Mouse (Mus musculus) liver, embryonic 16.5 days (tissue): ENCODE data around the gene Olfr49. TPM values are rescaled to one million over a fixed set of nuclear protein-coding genes. Genes with fewer than 3 reads are reported as not detected.

Experiments used
- ATAC-seq: fragments of 200-750 bp; cut with Nextera tagmentation; 2 replicates; pipeline ENCODE4 v1.8.0; 2017; ENCODE audit warnings: low read depth, mild to moderate bottlenecking, moderate number of reproducible peaks, moderate library complexity
- H3K27ac ChIP-seq: fragments of 300-500 bp; sonication (generic); 2 replicates; pipeline ENCODE4 v1.5.1; 2014; ENCODE audit warnings: mild to moderate bottlenecking, low read length
- H3K27me3 ChIP-seq: fragments of 300-500 bp; sonication (generic); 2 replicates; pipeline ENCODE4 v1.6.1; 2014; ENCODE audit warnings: low read depth, low read length, mixed read lengths; ENCODE audit not compliant: control insufficient read depth, insufficient read depth
- H3K36me3 ChIP-seq: fragments of 300-500 bp; sonication (generic); 2 replicates; pipeline ENCODE4 v1.6.1; 2014; ENCODE audit warnings: mild to moderate bottlenecking; ENCODE audit not compliant: control insufficient read depth, insufficient read depth
- H3K4me1 ChIP-seq: fragments of 300-500 bp; sonication (generic); 2 replicates; pipeline ENCODE4 v1.6.1; 2014; ENCODE audit warnings: low read depth, low read length, mixed read lengths; ENCODE audit not compliant: control insufficient read depth
- H3K4me2 ChIP-seq: fragments of 300-500 bp; sonication (generic); 2 replicates; pipeline ENCODE4 v1.6.1; 2014; ENCODE audit warnings: low read depth, low read length, mixed read lengths
- H3K4me3 ChIP-seq: fragments of 300-500 bp; sonication (generic); 2 replicates; pipeline ENCODE4 v1.5.1; 2014; ENCODE audit warnings: low read depth, mild to moderate bottlenecking, low read length
- H3K9ac ChIP-seq: fragments of 300-500 bp; sonication (generic); 2 replicates; pipeline ENCODE4 v1.6.1; 2014; ENCODE audit warnings: low read depth, low read length
- H3K9me3 ChIP-seq: fragments of 300-500 bp; sonication (generic); replicated peaks from 2 replicates; pipeline ENCODE4 v1.6.1; 2016; ENCODE audit warnings: low read length; ENCODE audit not compliant: control insufficient read depth
- WGBS: fragments of 180-500 bp; shearing (Covaris S2); extraction: QIAGEN DNeasy Blood & Tissue Kit; methylation state at CpG from one replicate; pipeline ENCODE4 v1.1.7; 2014; ENCODE audit not compliant: insufficient replicate concordance; 5-methylcytosine and 5-hydroxymethylcytosine counted together
- polyA plus RNA-seq: library from polyadenylated mRNA; unstranded; fragments of >200 nt; fragmentation: Nextera tagmentation; extraction: Ambion mirVana; gene quantifications from 2 replicates; pipeline ENCODE4 v1.2.1, GENCODE M21; 2015

The Olfr49 gene
- polyA plus RNA-seq, 1 experiment from 2014 or later: not detected

- H3K4me1 ChIP-seq: peaks cover 21% of the 10 kb centered on the region
- H3K36me3 ChIP-seq: no peaks in the 10 kb centered on the region
- WGBS: 50% methylated on average over 7 of the region's 7 CpGs
- H3K4me3 ChIP-seq: peak overlapping the region; percentile 70; the same call in 1 of the 2 replicates
- no peak overlapping the region for H3K9ac ChIP-seq
- H3K27me3 ChIP-seq: no peaks in the 10 kb centered on the region
- no peaks in the 10 kb centered on the region for H3K9me3 ChIP-seq
- H3K27ac ChIP-seq: peak overlapping the region; percentile 21; the same call in 1 of the 2 replicates
- peak overlapping the region; percentile 88 for H3K4me2 ChIP-seq
- ATAC-seq: no peak
Measured at GRCm38 (mm10) chr14:54258131-54258670, 26.5 kb downstream of the Olfr49 start.

- 44% methylated on average over 12 of the region's 12 CpGs for WGBS
Measured at GRCm38 (mm10) chr14:54254670-54255202, 30.0 kb downstream of the Olfr49 start.

GRCm38 (mm10) chr14:54253741-54254291 is 30.9 kb downstream of the Olfr49 start, which contains the start of the genes Dad1 and Abhd4:
Gene Dad1 (minus strand): TSS chr14:54254104.
Gene Abhd4 (plus strand): TSS chr14:54254188.
- Histone ChIP-seq H3K4me1 (peaks cover 47% of the 10 kb centered on the region), H3K9me3 (no peaks in the 10 kb centered on the region), H3K27me3 (no peaks in the 10 kb centered on the region), H3K36me3 (no peaks in the 10 kb centered on the region), H3K4me3 (peak within 1 kb of the TSS; percentile 80), H3K9ac (peak within 1 kb of the TSS; percentile 83), H3K4me2 (peak within 1 kb of the TSS; percentile 75), H3K27ac (peak within 1 kb of the TSS; percentile 96)
- ATAC-seq: peak; percentile 99
- under 1% methylated on average over 39 of the region's 39 CpGs for WGBS

More at GRCm38 (mm10) chr14:54254670-54255202, 30.0 kb downstream of the Olfr49 start:
- H3K4me2 ChIP-seq: peak overlapping the region; percentile 75
- H3K9ac ChIP-seq: peak overlapping the region; percentile 83
- H3K27ac ChIP-seq: peak overlapping the region; percentile 96; the same call in 1 of the 2 replicates
- no peaks in the 10 kb centered on the region for H3K9me3 ChIP-seq
- H3K4me3 ChIP-seq: peak overlapping the region; percentile 80
- peaks cover 42% of the 10 kb centered on the region for H3K4me1 ChIP-seq
- no peaks in the 10 kb centered on the region for H3K36me3 ChIP-seq
- H3K27me3 ChIP-seq: no peaks in the 10 kb centered on the region
- ATAC-seq: no peak

- no peak for ATAC-seq
- Histone ChIP-seq H3K9ac (no peak overlapping the region), H3K27me3 (no peaks in the 10 kb centered on the region), H3K9me3 (no peaks in the 10 kb centered on the region), H3K36me3 (no peaks in the 10 kb centered on the region; the same call in 1 of the 2 replicates), H3K27ac (no peak overlapping the region), H3K4me3 (no peak overlapping the region), H3K4me1 (peaks cover 39% of the 10 kb centered on the region), H3K4me2 (no peak overlapping the region)
- WGBS: 59% methylated on average over 4 of the region's 4 CpGs
Measured at GRCm38 (mm10) chr14:54250122-54250521, 34.6 kb downstream of the Olfr49 start.

GRCm38 (mm10) chr14:54249326-54249725 is 35.4 kb downstream of the Olfr49 start:
- no peak for ATAC-seq
- H3K9ac ChIP-seq: no peak overlapping the region
- H3K36me3 ChIP-seq: no peaks in the 10 kb centered on the region; the same call in 1 of the 2 replicates
- H3K4me3 ChIP-seq: no peak overlapping the region
- H3K9me3 ChIP-seq: no peaks in the 10 kb centered on the region
- WGBS: 63% methylated on average over 9 of the region's 9 CpGs
- H3K27ac ChIP-seq: no peak overlapping the region
- H3K4me2 ChIP-seq: no peak overlapping the region
- peaks cover 33% of the 10 kb centered on the region for H3K4me1 ChIP-seq
- H3K27me3 ChIP-seq: no peaks in the 10 kb centered on the region

GRCm38 (mm10) chr14:54246232-54246631 is 38.5 kb downstream of the Olfr49 start:
- Histone ChIP-seq H3K4me2 (no peak overlapping the region), H3K9ac (no peak overlapping the region), H3K27ac (no peak overlapping the region), H3K4me3 (no peak overlapping the region), H3K27me3 (no peaks in the 10 kb centered on the region), H3K4me1 (peaks cover 23% of the 10 kb centered on the region), H3K36me3 (peaks cover 14% of the 10 kb centered on the region), H3K9me3 (no peaks in the 10 kb centered on the region)
- 66% methylated on average over 3 of the region's 3 CpGs for WGBS
- ATAC-seq: no peak

- no peak for ATAC-seq
- 68% methylated on average over 3 of the region's 3 CpGs for WGBS
Measured at GRCm38 (mm10) chr14:54244183-54244582, 40.6 kb downstream of the Olfr49 start.

GRCm38 (mm10) chr14:54240542-54240941 is 44.2 kb downstream of the Olfr49 start:
- WGBS: 73% methylated on average over 5 of the region's 5 CpGs
- no peaks in the 10 kb centered on the region for H3K27me3 ChIP-seq
- H3K9ac ChIP-seq: no peak overlapping the region
- H3K9me3 ChIP-seq: no peaks in the 10 kb centered on the region
- H3K4me1 ChIP-seq: no peaks in the 10 kb centered on the region
- no peak overlapping the region for H3K4me3 ChIP-seq
- no peak overlapping the region for H3K4me2 ChIP-seq
- no peak overlapping the region for H3K27ac ChIP-seq
- no peak for ATAC-seq
- H3K36me3 ChIP-seq: peaks cover 15% of the 10 kb centered on the region

More at GRCm38 (mm10) chr14:54244183-54244582, 40.6 kb downstream of the Olfr49 start:
- Histone ChIP-seq H3K27ac (no peak overlapping the region), H3K27me3 (no peaks in the 10 kb centered on the region), H3K4me1 (peaks cover 4% of the 10 kb centered on the region), H3K9ac (no peak overlapping the region), H3K36me3 (peaks cover 14% of the 10 kb centered on the region), H3K9me3 (no peaks in the 10 kb centered on the region), H3K4me3 (no peak overlapping the region), H3K4me2 (no peak overlapping the region)
